Mouse (Mus musculus) kidney, adult 2 months (tissue): ENCODE measurements around the gene Taf3.

Experiments used
- CTCF ChIP-seq: fragments of 200-500 bp; conservative IDR thresholded peaks from 2 replicates; pipeline ENCODE4 v1.5.1; 2011; ENCODE audit warnings: low read depth, mild to moderate bottlenecking, control low read depth, low read length, moderate library complexity, mixed read lengths; ENCODE audit not compliant: insufficient read depth, insufficient read length
- POLR2A ChIP-seq: fragments of 200-500 bp; IDR thresholded peaks from one replicate; pipeline ENCODE4 v1.6.1; 2011; ENCODE audit warnings: low read depth, low read length, control low read depth

DNA sequence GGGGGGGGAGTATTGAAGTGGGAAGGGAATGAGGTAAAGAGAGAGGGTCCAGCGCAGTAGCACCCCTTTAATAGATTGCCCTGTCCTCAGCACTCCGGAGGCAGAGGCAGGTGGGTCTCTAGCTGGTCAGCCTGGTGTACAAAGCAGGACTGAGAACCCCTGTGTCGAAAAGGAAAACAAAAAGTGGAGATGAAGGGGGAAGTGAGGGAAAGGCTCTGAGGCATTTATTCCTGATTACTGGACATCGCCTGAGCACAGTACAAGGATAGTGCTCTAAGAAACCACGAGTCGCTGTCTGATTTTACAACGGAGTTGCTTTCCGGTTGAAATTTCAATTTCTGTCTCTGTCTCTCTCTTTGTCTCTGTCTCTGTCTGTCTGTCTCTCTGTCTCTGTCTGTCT is 158.1 kb downstream of the Taf3 start:
- no peak for TF ChIP-seq POLR2A
- no peak for TF ChIP-seq CTCF
